Mouse (Mus musculus): Measurements from ENCODE around the gene Kidins220.

Gene Kidins220

GRCm38 (mm10) chr12:24974446-24975114, at the start of gene Kidins220:
TSS of gene Kidins220 (plus strand) at chr12:24974925.
- peak; percentile 86 for DNase-seq (ENCODE audit: low read depth)

GRCm38 (mm10) chr12:24925276-24925675, 49.4 kb upstream of the Kidins220 start:
- DNase-seq (ENCODE audit: low read depth), result no peak

- no peak for DNase-seq (ENCODE audit: low read depth)
Observed at GRCm38 (mm10) chr12:24925684-24926083, 49.0 kb upstream of the Kidins220 start.

- DNase-seq (ENCODE audit: low read depth), result no peak
Observed at GRCm38 (mm10) chr12:24928051-24928748, 46.5 kb upstream of the Kidins220 start.

- no peak for DNase-seq (ENCODE audit: low read depth)
Observed at GRCm38 (mm10) chr12:24929043-24929442, 45.7 kb upstream of the Kidins220 start.

GRCm38 (mm10) chr12:24930760-24931159, 44.0 kb upstream of the Kidins220 start:
- DNase-seq (ENCODE audit: low read depth), result no peak

GRCm38 (mm10) chr12:24932120-24932519, 42.6 kb upstream of the Kidins220 start:
- no peak for DNase-seq (ENCODE audit: low read depth)

GRCm38 (mm10) chr12:24933206-24933775, 41.4 kb upstream of the Kidins220 start:
- no peak for DNase-seq (ENCODE audit: low read depth)

GRCm38 (mm10) chr12:24933996-24934395, 40.7 kb upstream of the Kidins220 start:
- DNase-seq (ENCODE audit: low read depth), result no peak

GRCm38 (mm10) chr12:24936281-24936680, 38.4 kb upstream of the Kidins220 start:
- DNase-seq (ENCODE audit: low read depth), result no peak

- DNase-seq (ENCODE audit: low read depth), result peak; percentile 51
Observed at GRCm38 (mm10) chr12:24939372-24939771, 35.4 kb upstream of the Kidins220 start.

- no peak for DNase-seq (ENCODE audit: low read depth)
Observed at GRCm38 (mm10) chr12:24942619-24943287, 32.0 kb upstream of the Kidins220 start.

- no peak for DNase-seq (ENCODE audit: low read depth)
Observed at GRCm38 (mm10) chr12:24943427-24943826, 31.3 kb upstream of the Kidins220 start.

- DNase-seq (ENCODE audit: low read depth), result no peak
Observed at GRCm38 (mm10) chr12:24944597-24944996, 30.1 kb upstream of the Kidins220 start.

GRCm38 (mm10) chr12:24947065-24947464, 27.7 kb upstream of the Kidins220 start:
- no peak for DNase-seq (ENCODE audit: low read depth)

- peak; percentile 56 for DNase-seq (ENCODE audit: low read depth)
Observed at GRCm38 (mm10) chr12:24948344-24948743, 26.4 kb upstream of the Kidins220 start.

- no peak for DNase-seq (ENCODE audit: low read depth)
Observed at GRCm38 (mm10) chr12:24950376-24951046, 24.2 kb upstream of the Kidins220 start.

GRCm38 (mm10) chr12:24952147-24952546, 22.6 kb upstream of the Kidins220 start:
- DNase-seq (ENCODE audit: low read depth), result no peak

GRCm38 (mm10) chr12:24955137-24955536, 19.6 kb upstream of the Kidins220 start:
- no peak for DNase-seq (ENCODE audit: low read depth)

GRCm38 (mm10) chr12:24958526-24958925, 16.2 kb upstream of the Kidins220 start:
- no peak for DNase-seq (ENCODE audit: low read depth)

GRCm38 (mm10) chr12:24961821-24962220, 12.9 kb upstream of the Kidins220 start:
- no peak for DNase-seq (ENCODE audit: low read depth)

GRCm38 (mm10) chr12:24962362-24962967, 12.3 kb upstream of the Kidins220 start:
- no peak for DNase-seq (ENCODE audit: low read depth)
